8 mouse cellular contexts compared by ENCODE assay signal in the genomic region with DNA sequence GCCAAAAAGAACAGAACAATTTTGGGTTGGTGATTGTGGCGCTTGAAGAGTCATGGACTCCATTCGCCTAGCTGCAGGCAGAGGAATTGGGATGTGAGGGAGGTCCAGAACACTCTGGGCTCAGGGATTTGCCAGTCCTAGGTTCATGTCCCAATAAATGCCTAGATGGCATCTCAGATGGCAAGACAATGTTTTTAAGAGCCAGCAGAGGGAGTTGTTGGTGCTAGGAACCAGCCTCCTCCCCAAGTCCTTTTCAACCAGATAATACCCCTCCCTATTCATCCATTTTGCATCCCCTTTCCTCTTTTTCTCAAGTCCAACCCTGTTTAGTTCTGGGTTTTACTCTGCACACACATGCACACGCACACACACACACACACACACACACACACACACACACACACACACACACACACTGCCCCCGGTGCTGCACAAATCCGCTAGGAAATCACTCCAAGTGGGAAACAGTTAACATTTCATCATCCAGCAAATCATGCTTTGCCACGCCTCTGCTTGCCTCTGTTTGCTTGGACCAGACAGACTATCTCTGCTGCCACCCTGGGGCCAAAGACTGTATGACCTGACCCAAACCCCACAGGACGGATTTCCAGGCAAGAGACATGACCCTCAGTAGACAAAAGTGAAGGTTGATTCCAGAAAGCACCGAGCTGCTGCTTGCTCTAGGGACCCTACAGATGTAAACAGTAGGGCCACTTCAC. TPM values are rescaled to one million over a fixed set of nuclear protein-coding genes. Genes with fewer than 3 reads are reported as not detected.
DNase-seq lines count a peak whose midpoint lies in the region; ATAC-seq and TF ChIP-seq lines count a peak whose summit lies in the region.

No protein-coding gene starts in this region.

- no peaks in the 10 kb centered on the region for H3K36me3 ChIP-seq in embryonic facial prominence, embryonic 13.5 days
- no peaks in the 10 kb centered on the region for H3K36me3 ChIP-seq in heart, embryonic 12.5 days
- no peaks in the 10 kb centered on the region for H3K36me3 ChIP-seq in kidney, embryonic 15.5 days
- no peaks in the 10 kb centered on the region for H3K36me3 ChIP-seq in liver, embryonic 11.5 days (ENCODE audit: control insufficient read depth, insufficient read depth, low read length)
- H3K36me3 ChIP-seq in testis, adult 2 months (ENCODE audit: control insufficient read depth, insufficient read depth, low read length), result no peaks in the 10 kb centered on the region

- no peaks in the 10 kb centered on the region for H3K27me3 ChIP-seq in embryonic facial prominence, embryonic 13.5 days
- H3K27me3 ChIP-seq in heart, embryonic 12.5 days (replicated peaks), result no peaks in the 10 kb centered on the region
- no peaks in the 10 kb centered on the region for H3K27me3 ChIP-seq in kidney, embryonic 15.5 days
- no peaks in the 10 kb centered on the region for H3K27me3 ChIP-seq in liver, embryonic 11.5 days (replicated peaks; ENCODE audit: control insufficient read depth, insufficient read depth, low read length)
- no peaks in the 10 kb centered on the region for H3K27me3 ChIP-seq in testis, adult 2 months (ENCODE audit: control insufficient read depth, insufficient read depth, low read length)

- no peak for ATAC-seq in embryonic facial prominence, embryonic 13.5 days (ENCODE audit: insufficient number of reproducible peaks, insufficient read depth, low FRiP score, low TSS enrichment, low read depth)
- ATAC-seq in heart, embryonic 12.5 days (ENCODE audit: insufficient number of reproducible peaks, low FRiP score), result no peak
- peak; percentile 62 for ATAC-seq in kidney, embryonic 15.5 days (replicated peaks; ENCODE audit: low FRiP score)
- peak; percentile 47 for ATAC-seq in liver, embryonic 11.5 days (replicated peaks; ENCODE audit: low FRiP score)
- peak; percentile 79 for ATAC-seq in monocyte, adult 5-6 weeks (replicated peaks; ENCODE audit: insufficient number of reproducible peaks, low FRiP score, low TSS enrichment, poor library complexity, severe bottlenecking)

- WGBS in embryonic facial prominence, embryonic 13.5 days, result 36% methylated on average over 7 of the region's 8 CpGs
- 51% methylated on average over 8 of the region's 8 CpGs for WGBS in heart, embryonic 12.5 days
- WGBS in kidney, embryonic 15.5 days, result 34% methylated on average over 7 of the region's 8 CpGs
- 41% methylated on average over 8 of the region's 8 CpGs for WGBS in liver, embryonic 11.5 days

- H3K9me3 ChIP-seq in embryonic facial prominence, embryonic 13.5 days, result no peaks in the 10 kb centered on the region
- no peaks in the 10 kb centered on the region for H3K9me3 ChIP-seq in heart, embryonic 12.5 days (replicated peaks)
- H3K9me3 ChIP-seq in kidney, embryonic 15.5 days (replicated peaks), result no peaks in the 10 kb centered on the region
- no peaks in the 10 kb centered on the region for H3K9me3 ChIP-seq in liver, embryonic 11.5 days (ENCODE audit: control insufficient read depth, low read length)

- no peak for TF ChIP-seq POLR2A in testis, adult 2 months (IDR thresholded peaks at IDR 0.05; ENCODE audit: control insufficient read depth, low read depth, low read length)

- H3K27ac ChIP-seq in embryonic facial prominence, embryonic 13.5 days, result peak overlapping the region; percentile 55; the same call in 1 of the 2 replicates
- H3K27ac ChIP-seq in heart, embryonic 12.5 days (ENCODE audit: poor library complexity, severe bottlenecking), result peak overlapping the region; percentile 43; the same call in 1 of the 2 replicates
- H3K27ac ChIP-seq in kidney, embryonic 15.5 days, result peak overlapping the region; percentile 75
- H3K27ac ChIP-seq in liver, embryonic 11.5 days (ENCODE audit: low read depth, low read length), result no peak overlapping the region
- no peak overlapping the region; the same call in 1 of the 2 replicates for H3K27ac ChIP-seq in testis, adult 2 months (ENCODE audit: control insufficient read depth, insufficient read depth, low read depth, low read length)

- peak overlapping the region; percentile 32 for H3K4me3 ChIP-seq in embryonic facial prominence, embryonic 13.5 days
- peak overlapping the region; percentile 42 for H3K4me3 ChIP-seq in heart, embryonic 12.5 days
- peak overlapping the region; percentile 39 for H3K4me3 ChIP-seq in kidney, embryonic 15.5 days (replicated peaks)
- H3K4me3 ChIP-seq in liver, embryonic 11.5 days (ENCODE audit: low read depth, low read length), result peak overlapping the region; percentile 34
- peak overlapping the region; percentile 32 for H3K4me3 ChIP-seq in testis, adult 2 months (ENCODE audit: control insufficient read depth, low read depth, low read length)

- peak; percentile 36; the same call in 1 of the 2 replicates for TF ChIP-seq CTCF in testis, adult 2 months (IDR thresholded peaks at IDR 0.05; ENCODE audit: control insufficient read depth, insufficient read depth, insufficient replicate concordance, low read depth, low read length)

- DNase-seq in B cell, adult 2 months, result peak; percentile 62 to 66
- DNase-seq in adrenal gland, postnatal 14 days, result peak; percentile 79
- DNase-seq in liver, embryonic 11.5 days (ENCODE audit: low spot score), result no peak

- H3K9ac ChIP-seq in embryonic facial prominence, embryonic 13.5 days, result peak overlapping the region; percentile 55
- peak overlapping the region; percentile 59; the same call in 1 of the 2 replicates for H3K9ac ChIP-seq in heart, embryonic 12.5 days
- H3K9ac ChIP-seq in kidney, embryonic 15.5 days, result 0 out of 2 replicates have a peak overlapping the region, but pooled peaks have one; percentile 14
- H3K9ac ChIP-seq in liver, embryonic 11.5 days (ENCODE audit: low read depth, low read length), result peak overlapping the region; percentile 40; the same call in 1 of the 2 replicates

- H3K4me2 ChIP-seq in embryonic facial prominence, embryonic 13.5 days, result peak overlapping the region; percentile 58
- H3K4me2 ChIP-seq in heart, embryonic 12.5 days, result peak overlapping the region; percentile 73
- H3K4me2 ChIP-seq in kidney, embryonic 15.5 days, result peak overlapping the region; percentile 61
- H3K4me2 ChIP-seq in liver, embryonic 11.5 days, result peak overlapping the region; percentile 73

- H3K4me1 ChIP-seq in embryonic facial prominence, embryonic 13.5 days, result no peaks in the 10 kb centered on the region; the same call in 1 of the 2 replicates
- H3K4me1 ChIP-seq in heart, embryonic 12.5 days (replicated peaks), result no peaks in the 10 kb centered on the region
- H3K4me1 ChIP-seq in kidney, embryonic 15.5 days, result peaks cover 5% of the 10 kb centered on the region; the same call in 1 of the 2 replicates
- peaks cover 4% of the 10 kb centered on the region; the same call in 1 of the 2 replicates for H3K4me1 ChIP-seq in liver, embryonic 11.5 days (replicated peaks; ENCODE audit: control insufficient read depth, insufficient read depth, low read length)
- no peaks in the 10 kb centered on the region for H3K4me1 ChIP-seq in testis, adult 2 months (ENCODE audit: control insufficient read depth, insufficient read depth, low read length)

RNA-seq across cellular contexts. Expression of gene Araf, which starts 22.3 kb away (rescaled TPM):
- 96.3 and 102 TPM in 2 replicates for total RNA-seq in adrenal gland, postnatal 14 days (2021)
- 118 and 122 TPM in 2 replicates for polyA plus RNA-seq in embryonic facial prominence, embryonic 13.5 days (2015; fragmentation: Nextera tagmentation; extraction: Ambion mirVana)
- 101 and 110 TPM in 2 replicates for polyA plus RNA-seq in heart, embryonic 12.5 days (2016; fragmentation: Nextera tagmentation; extraction: Ambion mirVana)
- polyA plus RNA-seq in kidney, embryonic 15.5 days (2015; fragmentation: Nextera tagmentation; extraction: Ambion mirVana), result 115 and 129 TPM in 2 replicates
- 83.7 and 84.4 TPM in 2 replicates for polyA plus RNA-seq in liver, embryonic 11.5 days (2014; fragmentation: Nextera tagmentation; extraction: Ambion mirVana)
- total RNA-seq in monocyte, adult 5-6 weeks (2017), result 52.9 to 87.7 TPM (median 65.5 TPM) in 3 replicates
- polyA plus RNA-seq in testis, adult 2 months (2012; rRNA removed), result 25.5 and 29.4 TPM in 2 replicates

RNA-seq across cellular contexts. Expression of gene Timp1, which starts 50.1 kb away (rescaled TPM):
- total RNA-seq in adrenal gland, postnatal 14 days (2021), result 26.3 and 27.4 TPM in 2 replicates
- 15.2 and 26.1 TPM in 2 replicates for polyA plus RNA-seq in embryonic facial prominence, embryonic 13.5 days (2015; fragmentation: Nextera tagmentation; extraction: Ambion mirVana)
- polyA plus RNA-seq in heart, embryonic 12.5 days (2016; fragmentation: Nextera tagmentation; extraction: Ambion mirVana), result 31.3 and 32.5 TPM in 2 replicates
- 23.1 and 28.0 TPM in 2 replicates for polyA plus RNA-seq in kidney, embryonic 15.5 days (2015; fragmentation: Nextera tagmentation; extraction: Ambion mirVana)
- polyA plus RNA-seq in liver, embryonic 11.5 days (2014; fragmentation: Nextera tagmentation; extraction: Ambion mirVana), result 8.8 and 10.6 TPM in 2 replicates
- not detected in 3 replicates for total RNA-seq in monocyte, adult 5-6 weeks (2017)
- polyA plus RNA-seq in testis, adult 2 months (2012; rRNA removed), result 2.4 and 3.4 TPM in 2 replicates

Comparison
In these comparisons a context has a peak if more than half of its experiments do, and no peak if none do; other contexts are left out.
1. ATAC-seq: peak in kidney, embryonic 15.5 days (single experiment), liver, embryonic 11.5 days (single experiment) and monocyte, adult 5-6 weeks (single experiment); none in embryonic facial prominence, embryonic 13.5 days (single experiment) and heart, embryonic 12.5 days (single experiment).
2. H3K27ac ChIP-seq: peak in embryonic facial prominence, embryonic 13.5 days (single experiment), heart, embryonic 12.5 days (single experiment) and kidney, embryonic 15.5 days (single experiment); none in liver, embryonic 11.5 days (single experiment) and testis, adult 2 months (single experiment).
3. Peak in every context shown above with its lines, with median percentiles within 50 percentile points of each other: H3K4me2 ChIP-seq, H3K4me3 ChIP-seq and H3K9ac ChIP-seq.